Mouse (Mus musculus) midbrain, embryonic 12.5 days (tissue): ENCODE data around the gene B4galt7. TPM values are rescaled to one million over a fixed set of nuclear protein-coding genes. Genes with fewer than 3 reads are reported as not detected.
"Not testable (repeated sequence)": the region's sequence is repeated elsewhere in the genome, so short reads cannot be mapped to it uniquely, and the experiment has no call there.

Experiments
- ATAC-seq: fragments of 200-750 bp; cut with Nextera tagmentation; 2 replicates; pipeline ENCODE4 v1.8.0; 2017; ENCODE audit warnings: low read depth, moderate TSS enrichment, moderate library complexity; ENCODE audit not compliant: low FRiP score
- H3K27ac ChIP-seq: fragments of 300-500 bp; sonication (generic); replicated peaks from 2 replicates; pipeline ENCODE4 v1.5.1; 2016; ENCODE audit warnings: mild to moderate bottlenecking
- H3K27me3 ChIP-seq: fragments of 300-500 bp; sonication (generic); 2 replicates; pipeline ENCODE4 v1.6.1; 2016; ENCODE audit warnings: mild to moderate bottlenecking
- H3K36me3 ChIP-seq: fragments of 300-500 bp; sonication (generic); 2 replicates; pipeline ENCODE4 v1.6.1; 2016
- H3K4me1 ChIP-seq: fragments of 300-500 bp; sonication (generic); 2 replicates; pipeline ENCODE4 v1.6.1; 2016
- H3K4me2 ChIP-seq: fragments of 300-500 bp; sonication (generic); replicated peaks from 2 replicates; pipeline ENCODE4 v1.6.1; 2016; ENCODE audit warnings: mild to moderate bottlenecking, moderate library complexity
- H3K4me3 ChIP-seq: fragments of 300-500 bp; sonication (generic); 2 replicates; pipeline ENCODE4 v1.5.1; 2016; ENCODE audit warnings: mild to moderate bottlenecking
- H3K9ac ChIP-seq: fragments of 300-500 bp; sonication (generic); replicated peaks from 2 replicates; pipeline ENCODE4 v1.6.1; 2016; ENCODE audit warnings: mild to moderate bottlenecking, moderate library complexity
- H3K9me3 ChIP-seq: fragments of 300-500 bp; sonication (generic); 2 replicates; pipeline ENCODE4 v1.6.1; 2016; ENCODE audit warnings: mild to moderate bottlenecking
- WGBS: fragments of 180-500 bp; shearing (Covaris S2); methylation state at CpG from one replicate; pipeline ENCODE4 v1.1.7; 2016; 5-methylcytosine and 5-hydroxymethylcytosine counted together
- polyA plus RNA-seq: library from polyadenylated mRNA; unstranded; fragments of >200 nt; fragmentation: Nextera tagmentation; extraction: Ambion mirVana; gene quantifications from 2 replicates; pipeline ENCODE4 v1.2.1, GENCODE M21; 2016

B4galt7 gene
- polyA plus RNA-seq, 1 experiment from 2014 or later: 41.9 TPM

DNA sequence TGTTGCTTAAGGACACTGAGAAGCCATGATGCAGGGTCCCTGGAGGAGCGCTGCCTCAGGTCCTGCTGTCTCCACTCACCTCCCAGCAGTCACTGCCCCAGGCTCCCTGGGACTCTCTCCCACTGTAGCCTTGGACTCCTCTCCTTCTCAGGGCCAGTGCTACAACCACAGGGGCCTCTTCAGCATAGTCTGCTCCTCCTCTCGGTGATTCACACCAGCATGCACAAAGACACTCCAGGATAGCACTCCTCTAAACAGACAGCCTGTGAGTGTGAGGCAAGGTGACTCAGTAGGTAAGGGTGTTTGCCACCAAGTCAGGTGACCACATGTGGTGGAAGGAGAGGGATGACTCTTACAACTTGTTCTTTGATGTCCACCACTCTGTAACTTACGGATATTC is 4.9 kb downstream of the B4galt7 start:
- Histone ChIP-seq H3K27me3 (no peaks in the 10 kb centered on the region), H3K4me2 (no peak overlapping the region), H3K9me3 (no peaks in the 10 kb centered on the region), H3K27ac (no peak overlapping the region), H3K9ac (no peak overlapping the region), H3K4me3 (no peak overlapping the region), H3K4me1 (peaks cover 10% of the 10 kb centered on the region), H3K36me3 (peaks cover 50% of the 10 kb centered on the region)
- no peak for ATAC-seq
- WGBS: 93% methylated on average over 3 of the region's 3 CpGs

DNA sequence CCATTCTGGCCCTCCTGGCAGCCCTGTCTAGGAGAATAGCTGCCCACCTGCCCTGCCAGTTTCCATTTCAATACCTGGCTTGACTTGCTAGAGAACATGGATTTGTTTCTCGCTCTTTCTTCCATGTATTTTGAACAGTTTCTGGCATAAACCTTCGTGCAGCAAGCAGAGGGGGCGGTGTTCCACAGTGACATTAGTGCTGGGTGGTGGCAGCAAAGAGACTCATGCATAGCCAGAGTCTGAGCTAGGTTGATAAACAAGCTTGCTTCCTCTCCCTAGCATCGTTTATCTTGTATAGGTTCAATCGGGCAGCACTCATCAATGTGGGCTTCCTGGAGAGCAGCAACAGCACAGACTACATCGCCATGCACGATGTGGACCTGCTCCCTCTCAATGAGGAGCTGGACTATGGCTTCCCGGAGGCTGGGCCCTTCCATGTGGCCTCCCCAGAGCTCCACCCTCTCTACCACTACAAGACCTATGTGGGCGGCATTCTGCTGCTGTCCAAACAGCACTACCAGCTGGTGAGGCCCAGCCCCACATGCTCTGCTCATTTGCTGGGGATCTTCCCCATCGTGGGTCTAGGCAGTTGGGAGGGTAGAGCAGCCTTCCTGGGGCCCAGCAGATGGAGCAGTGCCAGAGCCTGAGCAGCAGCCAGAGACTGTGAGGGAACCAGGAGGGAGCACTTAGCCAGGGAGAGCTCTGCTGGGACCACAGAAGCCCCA is 7.4 kb downstream of the B4galt7 start:
- H3K27ac ChIP-seq: no peak overlapping the region
- no peak overlapping the region for H3K9ac ChIP-seq
- no peaks in the 10 kb centered on the region for H3K9me3 ChIP-seq
- no peaks in the 10 kb centered on the region for H3K27me3 ChIP-seq
- no peaks in the 10 kb centered on the region for H3K4me1 ChIP-seq
- ATAC-seq: no peak
- H3K36me3 ChIP-seq: peaks cover 60% of the 10 kb centered on the region
- WGBS: 84% methylated on average over 10 of the region's 10 CpGs
- no peak overlapping the region for H3K4me2 ChIP-seq
- H3K4me3 ChIP-seq: no peak overlapping the region

DNA sequence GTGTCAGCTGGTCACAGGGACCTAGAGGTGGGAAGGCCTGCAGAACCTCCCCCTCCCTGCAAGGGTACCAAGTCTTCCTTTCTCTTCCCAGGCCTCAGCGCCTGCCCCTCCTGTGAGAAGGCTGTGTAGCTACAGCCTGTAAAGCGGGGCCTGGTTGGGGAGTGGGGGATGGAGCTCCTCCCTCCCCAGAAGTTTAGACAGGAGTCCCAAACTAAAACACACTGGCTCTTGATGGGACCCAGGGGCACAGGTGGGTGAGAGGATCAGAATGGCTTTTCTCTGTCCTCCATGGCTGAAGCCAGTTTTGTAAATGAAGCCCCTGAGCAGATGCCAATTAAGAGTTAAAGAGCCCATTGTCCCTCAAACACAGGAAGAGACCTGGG is 7.9 kb downstream of the B4galt7 start:
- no peak overlapping the region for H3K4me2 ChIP-seq
- no peak for ATAC-seq
- WGBS: 97% methylated on average over 2 of the region's 2 CpGs
- no peaks in the 10 kb centered on the region for H3K4me1 ChIP-seq
- no peak overlapping the region for H3K4me3 ChIP-seq
- H3K9me3 ChIP-seq: no peaks in the 10 kb centered on the region
- H3K27me3 ChIP-seq: no peaks in the 10 kb centered on the region
- H3K9ac ChIP-seq: no peak overlapping the region
- H3K27ac ChIP-seq: no peak overlapping the region
- peaks cover 60% of the 10 kb centered on the region for H3K36me3 ChIP-seq

GRCm38 (mm10) chr13:55611996-55612395 is 12.3 kb downstream of the B4galt7 start:
- H3K36me3 ChIP-seq: peaks cover 35% of the 10 kb centered on the region
- no peak overlapping the region for H3K4me3 ChIP-seq
- no peak overlapping the region for H3K4me2 ChIP-seq
- WGBS: 83% methylated on average over 7 of the region's 7 CpGs
- H3K4me1 ChIP-seq: no peaks in the 10 kb centered on the region
- H3K9me3 ChIP-seq: no peaks in the 10 kb centered on the region
- no peak for ATAC-seq
- no peak overlapping the region for H3K9ac ChIP-seq
- no peak overlapping the region for H3K27ac ChIP-seq
- H3K27me3 ChIP-seq: no peaks in the 10 kb centered on the region

DNA sequence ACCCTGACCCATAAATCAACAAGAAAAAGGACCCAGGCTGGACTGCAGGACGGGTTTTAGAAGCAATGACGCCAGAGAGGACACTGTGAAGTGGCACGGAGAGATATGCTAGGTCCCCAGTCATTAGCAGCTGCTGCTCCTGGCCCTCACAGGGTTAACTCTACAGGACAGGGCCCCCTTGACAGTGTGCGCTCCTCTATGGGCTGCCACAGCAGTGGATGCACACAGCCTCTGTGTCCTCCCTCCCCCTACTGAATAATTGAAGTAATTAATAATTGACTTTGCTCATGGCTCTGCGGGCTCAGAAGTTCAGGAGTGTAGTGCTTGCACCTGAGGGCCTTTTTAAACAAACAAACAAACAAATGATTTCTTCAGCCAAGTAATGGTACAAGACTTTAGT is 13.8 kb downstream of the B4galt7 start:
- Histone ChIP-seq H3K4me2 (no peak overlapping the region), H3K9ac (no peak overlapping the region), H3K27me3 (no peaks in the 10 kb centered on the region), H3K4me3 (no peak overlapping the region), H3K4me1 (no peaks in the 10 kb centered on the region), H3K9me3 (no peaks in the 10 kb centered on the region), H3K27ac (no peak overlapping the region), H3K36me3 (peaks cover 22% of the 10 kb centered on the region)
- 49% methylated on average over 5 of the region's 5 CpGs for WGBS
- ATAC-seq: no peak

- Histone ChIP-seq H3K9ac (no peak overlapping the region), H3K27me3 (0 out of 2 replicates have a peak, but pooled peaks cover 3% of the 10 kb centered on the region), H3K36me3 (no peaks in the 10 kb centered on the region), H3K27ac (no peak overlapping the region), H3K9me3 (no peaks in the 10 kb centered on the region), H3K4me2 (no peak overlapping the region), H3K4me1 (peaks cover 14% of the 10 kb centered on the region), H3K4me3 (no peak overlapping the region)
- 92% methylated on average over 4 of the region's 4 CpGs for WGBS
- no peak for ATAC-seq
These were observed 19.6 kb downstream of the B4galt7 start for GRCm38 (mm10) chr13:55619328-55619727.

GRCm38 (mm10) chr13:55620275-55620674 is 20.6 kb downstream of the B4galt7 start:
- ATAC-seq: no peak
- WGBS: 78% methylated on average over 2 of the region's 2 CpGs

DNA sequence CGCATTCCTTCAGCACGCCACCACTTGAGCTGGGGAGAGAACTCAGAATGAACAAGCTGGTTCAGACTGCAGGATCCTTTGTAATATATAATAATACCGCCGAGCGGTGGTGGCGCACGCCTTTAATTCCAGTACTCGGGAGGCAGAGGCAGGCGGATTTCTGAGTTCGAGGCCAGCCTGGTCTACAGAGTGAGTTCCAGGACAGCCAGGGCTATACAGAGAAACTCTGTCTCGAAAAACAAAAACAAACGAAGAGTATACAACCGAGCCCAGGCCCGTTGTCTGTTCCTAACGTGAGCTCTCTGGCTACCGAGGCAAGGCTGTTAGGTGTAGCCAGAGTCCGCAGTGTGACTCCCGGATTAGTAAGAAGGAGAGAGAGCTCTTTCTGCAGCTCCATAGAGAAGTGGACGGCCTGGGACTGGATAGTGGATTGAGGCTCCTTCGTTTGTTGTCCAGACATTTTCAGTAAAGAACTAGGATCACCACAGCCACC is 22.5 kb downstream of the B4galt7 start:
- WGBS: 26% methylated on average over 20 of the region's 20 CpGs

More at GRCm38 (mm10) chr13:55620275-55620674, 20.6 kb downstream of the B4galt7 start:
- no peak overlapping the region for H3K27ac ChIP-seq
- peaks cover 21% of the 10 kb centered on the region for H3K4me1 ChIP-seq
- H3K36me3 ChIP-seq: peaks cover under 1% of the 10 kb centered on the region; the same call in 1 of the 2 replicates
- H3K9ac ChIP-seq: no peak overlapping the region
- no peak overlapping the region for H3K4me3 ChIP-seq
- no peak overlapping the region for H3K4me2 ChIP-seq
- H3K9me3 ChIP-seq: no peaks in the 10 kb centered on the region
- 0 out of 2 replicates have a peak, but pooled peaks cover 3% of the 10 kb centered on the region for H3K27me3 ChIP-seq

DNA sequence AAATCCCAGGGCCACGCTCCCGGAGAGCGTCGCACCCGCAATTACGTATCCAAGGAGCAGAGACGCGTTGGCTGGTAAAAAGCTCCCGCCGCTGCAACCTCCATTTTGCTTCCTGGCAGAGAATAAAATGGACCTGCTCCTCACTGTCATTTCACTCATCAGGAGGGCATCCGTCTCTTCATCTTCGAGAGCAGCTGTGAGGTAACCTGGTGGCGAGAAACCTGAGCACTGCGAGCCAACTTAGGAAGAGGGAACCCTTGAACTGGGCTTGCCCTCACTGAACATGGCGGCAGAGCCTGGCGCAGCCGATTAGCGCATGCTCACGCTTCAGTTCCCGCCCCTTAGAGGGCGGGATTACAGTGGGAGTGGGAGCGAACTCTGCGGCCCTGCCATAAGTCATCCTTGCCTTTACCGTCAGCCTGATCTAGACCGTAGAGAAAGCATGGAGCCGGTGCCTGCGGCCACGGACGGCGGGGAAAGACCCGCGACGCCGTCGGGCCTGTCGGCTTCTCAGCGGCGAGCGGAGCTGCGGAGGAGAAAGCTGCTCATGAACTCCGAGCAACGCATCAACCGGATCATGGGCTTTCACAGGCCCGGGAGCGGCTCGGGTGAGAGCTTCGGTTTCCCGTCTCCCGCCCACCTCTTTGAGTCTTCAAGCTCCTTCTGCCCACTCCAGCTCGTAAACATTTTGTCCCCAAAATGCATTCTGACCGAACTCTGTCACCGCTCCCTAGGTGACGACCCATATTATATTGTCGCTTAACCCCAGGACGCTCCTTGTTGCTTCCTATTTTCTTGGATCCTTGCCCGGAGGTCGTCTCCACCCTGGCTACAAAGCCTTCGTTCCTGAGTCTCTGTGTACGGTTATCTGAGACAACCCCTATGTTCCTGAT is 23.2 kb downstream of the B4galt7 start, which contains the start of gene Caml:
Gene Caml (plus strand): TSS at position 357 of the 893 bp plus-strand sequence.
- ATAC-seq: peak; percentile 98
- peak within 1 kb of the TSS; percentile 90 for H3K4me3 ChIP-seq

More for the DNA sequence above, 22.5 kb downstream of the B4galt7 start:
- peak overlapping the region; percentile 90 for H3K4me3 ChIP-seq
- H3K4me2 ChIP-seq: peak overlapping the region; percentile 67
- peak overlapping the region; percentile 81 for H3K9ac ChIP-seq
- H3K27ac ChIP-seq: peak overlapping the region; percentile 86
- H3K27me3 ChIP-seq, H3K36me3 ChIP-seq, H3K9me3 ChIP-seq, ATAC-seq: not testable (repeated sequence)
- peaks cover 21% of the 10 kb centered on the region for H3K4me1 ChIP-seq

DNA sequence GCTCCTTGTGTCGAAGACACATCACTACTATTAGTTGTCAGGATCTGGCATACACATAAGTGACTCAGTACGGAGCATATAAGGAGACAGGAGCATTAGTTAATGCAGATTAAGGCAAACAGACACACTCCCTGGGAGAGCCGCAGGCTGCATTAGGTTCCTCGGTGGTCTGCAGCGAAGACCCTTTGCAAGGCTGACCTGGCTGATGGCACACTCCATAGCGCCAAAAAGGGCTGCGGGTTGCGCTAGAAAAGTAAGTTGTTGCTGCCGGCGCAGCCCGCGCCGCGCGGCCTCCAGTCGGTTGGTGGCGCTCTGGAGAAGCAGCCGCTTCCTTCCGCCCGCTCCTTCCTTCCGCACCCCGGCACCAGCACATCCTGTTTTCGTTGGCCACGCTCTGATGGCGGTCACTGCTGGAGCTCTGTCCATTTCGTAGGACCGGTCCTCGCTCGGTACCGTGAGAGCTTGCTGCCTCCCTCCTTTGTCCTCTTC is 35.0 kb downstream of the B4galt7 start, which contains the start of gene Ddx46:
Gene Ddx46 (plus strand): TSS at position 389 of the 489 bp plus-strand sequence.
- WGBS: 6% methylated on average over 30 of the region's 30 CpGs
- peak within 1 kb of the TSS; percentile 92 for H3K4me2 ChIP-seq
- H3K36me3 ChIP-seq: peaks cover 41% of the 10 kb centered on the region
- H3K9me3 ChIP-seq: no peaks in the 10 kb centered on the region
- H3K4me3 ChIP-seq: peak within 1 kb of the TSS; percentile 98
- 0 out of 2 replicates have a peak within 1 kb of the TSS, but pooled peaks have one; percentile 50 for H3K27ac ChIP-seq
- peak within 1 kb of the TSS; percentile 92 for H3K9ac ChIP-seq
- no peaks in the 10 kb centered on the region for H3K27me3 ChIP-seq
- H3K4me1 ChIP-seq: peaks cover 20% of the 10 kb centered on the region
- peak; percentile 88 for ATAC-seq

More for the DNA sequence above, 23.2 kb downstream of the B4galt7 start, which contains the start of gene Caml:
- Histone ChIP-seq H3K27ac (peak within 1 kb of the TSS; percentile 86), H3K4me2 (peak within 1 kb of the TSS; percentile 67), H3K27me3 (0 out of 2 replicates have a peak, but pooled peaks cover 3% of the 10 kb centered on the region), H3K9ac (peak within 1 kb of the TSS; percentile 81), H3K4me1 (peaks cover 21% of the 10 kb centered on the region), H3K36me3 (peaks cover 13% of the 10 kb centered on the region), H3K9me3 (no peaks in the 10 kb centered on the region)
- WGBS: under 1% methylated on average over 59 of the region's 59 CpGs

- Histone ChIP-seq H3K36me3 (peaks cover 45% of the 10 kb centered on the region), H3K9ac (peak overlapping the region; percentile 92), H3K4me3 (peak overlapping the region; percentile 98), H3K27me3 (no peaks in the 10 kb centered on the region), H3K9me3 (no peaks in the 10 kb centered on the region), H3K27ac (0 out of 2 replicates have a peak overlapping the region, but pooled peaks have one; percentile 50), H3K4me2 (peak overlapping the region; percentile 92), H3K4me1 (peaks cover 20% of the 10 kb centered on the region)
- 0% methylated on average over 27 of the region's 40 CpGs for WGBS
- peak; percentile 73 for ATAC-seq
These were observed 35.5 kb downstream of the B4galt7 start for GRCm38 (mm10) chr13:55635146-55635571.
